Mouse (Mus musculus): ENCODE data around the gene Mia3. TPM values are rescaled to one million over a fixed set of nuclear protein-coding genes. Genes with fewer than 3 reads are reported as not detected.

Gene Mia3
- polyA plus RNA-seq, 1 experiment from 2014 or later: 83.8 TPM

- 95% methylated on average over 4 of the region's 4 CpGs for WGBS
- no peaks in the 10 kb centered on the region for H3K4me1 ChIP-seq
- H3K36me3 ChIP-seq: peaks cover 93% of the 10 kb centered on the region
- no peak overlapping the region for H3K27ac ChIP-seq (replicated peaks)
- no peak for DNase-seq (ENCODE audit: low spot score)
- no peaks in the 10 kb centered on the region for H3K9me3 ChIP-seq (replicated peaks)
- no peaks in the 10 kb centered on the region for H3K27me3 ChIP-seq (ENCODE audit: low read depth, poor library complexity, severe bottlenecking)
- no peak overlapping the region for H3K4me3 ChIP-seq
Observed at GRCm38 (mm10) chr1:183289576-183289975, 79.8 kb downstream of the Mia3 start.

GRCm38 (mm10) chr1:183288351-183288750 is 81.0 kb downstream of the Mia3 start:
- no peak for DNase-seq (ENCODE audit: low spot score)

More at GRCm38 (mm10) chr1:183288351-183288750, 81.0 kb downstream of the Mia3 start:
- Histone ChIP-seq H3K4me3 (no peak overlapping the region), H3K4me1 (no peaks in the 10 kb centered on the region), H3K27me3 (ENCODE audit: low read depth, poor library complexity, severe bottlenecking) (no peaks in the 10 kb centered on the region), H3K36me3 (peaks cover 98% of the 10 kb centered on the region), H3K9me3 (replicated peaks) (no peaks in the 10 kb centered on the region), H3K27ac (replicated peaks) (no peak overlapping the region)
- 88% methylated on average over 3 of the region's 3 CpGs for WGBS

Other genes with a start within 250 kb of the Mia3 start
- gene Disp1, start 148.0 kb downstream of the Mia3 start, polyA plus RNA-seq (2016; fragmentation: Nextera tagmentation; extraction: Ambion mirVana): 8.6 and 11.1 TPM in 2 replicates
- gene Aida, start 73.0 kb downstream of the Mia3 start, polyA plus RNA-seq (2016; fragmentation: Nextera tagmentation; extraction: Ambion mirVana): 42.3 and 45.1 TPM in 2 replicates
- gene Brox, start 72.3 kb downstream of the Mia3 start, polyA plus RNA-seq (2016; fragmentation: Nextera tagmentation; extraction: Ambion mirVana): 40.3 and 50.3 TPM in 2 replicates
- gene Taf1a, start 19.4 kb upstream of the Mia3 start, polyA plus RNA-seq (2016; fragmentation: Nextera tagmentation; extraction: Ambion mirVana): 19.8 and 24.3 TPM in 2 replicates
- 0.11 TPM in 1 of 2 replicates, not detected in the other for gene Hhipl2, start 48.7 kb upstream of the Mia3 start, polyA plus RNA-seq (2016; fragmentation: Nextera tagmentation; extraction: Ambion mirVana)

Data from midbrain, embryonic 10.5 days (tissue).